Comparison of ENCODE assay signal across 9 mouse cellular contexts in genomic region chr11:72342549-72343237, GRCm38 (mm10). TPM values are rescaled to one million over a fixed set of nuclear protein-coding genes. Genes with fewer than 3 reads are reported as not detected.
A peak's percentile ranks its signal among the peaks of the same experiment; 100 is the strongest.
DNase-seq lines count a peak whose midpoint lies in the region; ATAC-seq and TF ChIP-seq lines count a peak whose summit lies in the region.
"Had no signal": no experiment of that assay in that cellular context is flagged by ENCODE, and none has a peak within 500 bp of the region (broad histone marks: within the 10 kb centered on the region; RNA-seq: fewer than 3 reads in every experiment).

No protein-coding gene starts in this region.

- peak; percentile 62 for DNase-seq in G1E (ENCODE audit: low spot score)
- DNase-seq in cerebellum, adult 11 months: peak; percentile 52
- peak; percentile 72 to 79 for DNase-seq in heart, postnatal 10 days
- peak; percentile 71 to 77 for DNase-seq in kidney, postnatal 36 days
- DNase-seq in thymus, postnatal 14 days: peak; percentile 27

- no peaks in the 10 kb centered on the region for H3K9me3 ChIP-seq in G1E (replicated peaks)
- no peaks in the 10 kb centered on the region for H3K9me3 ChIP-seq in forebrain, embryonic 12.5 days
- no peaks in the 10 kb centered on the region for H3K9me3 ChIP-seq in liver, embryonic 16.5 days (replicated peaks; ENCODE audit: control insufficient read depth, low read length)
- H3K9me3 ChIP-seq in neural tube, embryonic 12.5 days: no peaks in the 10 kb centered on the region

- peak; percentile 59 for TF ChIP-seq CTCF in G1E (IDR thresholded peaks at IDR 0.05; ENCODE audit: low read depth, low read length)

- ATAC-seq in G1E (ENCODE audit: extremely low read depth, insufficient number of reproducible peaks, low FRiP score, poor library complexity, severe bottlenecking): peak; percentile 54; the same call in 1 of the 2 replicates
- peak; percentile 85 for ATAC-seq in forebrain, embryonic 12.5 days (ENCODE audit: low FRiP score)
- 0 out of 2 replicates have a peak, but pooled peaks have one; percentile 16 for ATAC-seq in liver, embryonic 16.5 days (ENCODE audit: low read depth)
- peak; percentile 72; the same call in 1 of the 2 replicates for ATAC-seq in neural tube, embryonic 12.5 days (ENCODE audit: low FRiP score, low read depth)

- 0 out of 2 replicates have a peak overlapping the region, but pooled peaks have one; percentile 22 for H3K4me2 ChIP-seq in forebrain, embryonic 12.5 days
- H3K4me2 ChIP-seq in liver, embryonic 16.5 days (ENCODE audit: low read depth, low read length): no peak overlapping the region
- no peak overlapping the region; the same call in 1 of the 2 replicates for H3K4me2 ChIP-seq in neural tube, embryonic 12.5 days (replicated peaks)

- WGBS in forebrain, embryonic 12.5 days: 8% methylated on average over 7 of the region's 7 CpGs
- 6% methylated on average over 7 of the region's 7 CpGs for WGBS in liver, embryonic 16.5 days (ENCODE audit: insufficient replicate concordance)
- 10% methylated on average over 7 of the region's 7 CpGs for WGBS in neural tube, embryonic 12.5 days

- H3K27ac ChIP-seq in forebrain, embryonic 12.5 days: no peak overlapping the region
- H3K27ac ChIP-seq in liver, embryonic 16.5 days (ENCODE audit: low read length): no peak overlapping the region
- H3K27ac ChIP-seq in neural tube, embryonic 12.5 days: no peak overlapping the region

- H3K9ac ChIP-seq in forebrain, embryonic 12.5 days: no peak overlapping the region
- H3K9ac ChIP-seq in liver, embryonic 16.5 days (ENCODE audit: low read depth, low read length): no peak overlapping the region
- no peak overlapping the region for H3K9ac ChIP-seq in neural tube, embryonic 12.5 days

- no peaks in the 10 kb centered on the region for H3K4me1 ChIP-seq in G1E (ENCODE audit: insufficient read depth, low read depth, low read length)
- H3K4me1 ChIP-seq in forebrain, embryonic 12.5 days: peaks cover 11% of the 10 kb centered on the region
- no peaks in the 10 kb centered on the region for H3K4me1 ChIP-seq in liver, embryonic 16.5 days (ENCODE audit: control insufficient read depth, low read depth, low read length)
- H3K4me1 ChIP-seq in neural tube, embryonic 12.5 days: peaks cover 5% of the 10 kb centered on the region; the same call in 1 of the 2 replicates

- no peaks in the 10 kb centered on the region for H3K36me3 ChIP-seq in G1E (replicated peaks)
- H3K36me3 ChIP-seq in forebrain, embryonic 12.5 days (replicated peaks): no peaks in the 10 kb centered on the region
- H3K36me3 ChIP-seq in liver, embryonic 16.5 days (ENCODE audit: control insufficient read depth, insufficient read depth): no peaks in the 10 kb centered on the region
- no peaks in the 10 kb centered on the region for H3K36me3 ChIP-seq in neural tube, embryonic 12.5 days

- intact Hi-C loops in heart, postnatal 10 days (cut with DNase I): loop anchor here (1.0 to 5.0 kb wide), 3 partner anchors 86 to 222 kb away; no protein-coding TSS in a partner anchor

- no peak overlapping the region for H3K4me3 ChIP-seq in G1E (ENCODE audit: low read depth, low read length)
- no peak overlapping the region for H3K4me3 ChIP-seq in forebrain, embryonic 12.5 days (replicated peaks)
- H3K4me3 ChIP-seq in liver, embryonic 16.5 days (ENCODE audit: low read depth, low read length): no peak overlapping the region
- H3K4me3 ChIP-seq in neural tube, embryonic 12.5 days: no peak overlapping the region

- H3K27me3 ChIP-seq in G1E (ENCODE audit: insufficient read depth, low read length): peaks cover 25% of the 10 kb centered on the region
- no peaks in the 10 kb centered on the region for H3K27me3 ChIP-seq in forebrain, embryonic 12.5 days
- no peaks in the 10 kb centered on the region for H3K27me3 ChIP-seq in liver, embryonic 16.5 days (ENCODE audit: control insufficient read depth, insufficient read depth, low read depth, low read length)
- H3K27me3 ChIP-seq in neural tube, embryonic 12.5 days (replicated peaks): no peaks in the 10 kb centered on the region

RNA-seq across cellular contexts. Expression of gene Tekt1, which starts 19.5 kb away (rescaled TPM):
- total RNA-seq in G1E (2014; fragmentation: Nextera tagmentation) (not detected in 2 replicates), G1E (2017) (not detected in 2 replicates)
- not detected in 2 replicates for polyA plus RNA-seq in G1E (2012)
- polyA plus RNA-seq in forebrain, embryonic 12.5 days (2016; fragmentation: Nextera tagmentation; extraction: Ambion mirVana): 6.3 and 6.7 TPM in 2 replicates
- under 1 TPM in 1 of 2 experiments, not detected in 1; 0.19 TPM for total RNA-seq in heart, postnatal 10 days (2021)
- polyA plus RNA-seq in liver, embryonic 16.5 days (2015; fragmentation: Nextera tagmentation; extraction: Ambion mirVana): not detected in 2 replicates
- polyA plus RNA-seq in neural tube, embryonic 12.5 days (2016; fragmentation: Nextera tagmentation; extraction: Ambion mirVana): 4.5 and 5.3 TPM in 2 replicates

RNA-seq across cellular contexts. Expression of gene Fbxo39, which starts 28.4 kb away (rescaled TPM):
- not detected in 2 replicates for total RNA-seq in G1E (2014; fragmentation: Nextera tagmentation)
- total RNA-seq in G1E (2017): 0.05 TPM in 1 of 2 replicates, not detected in the other
- polyA plus RNA-seq in G1E (2012): not detected in 2 replicates
- not detected in 2 replicates for polyA plus RNA-seq in forebrain, embryonic 12.5 days (2016; fragmentation: Nextera tagmentation; extraction: Ambion mirVana)
- total RNA-seq in heart, postnatal 10 days (2021): not detected
- polyA plus RNA-seq in liver, embryonic 16.5 days (2015; fragmentation: Nextera tagmentation; extraction: Ambion mirVana): not detected in 2 replicates
- polyA plus RNA-seq in neural tube, embryonic 12.5 days (2016; fragmentation: Nextera tagmentation; extraction: Ambion mirVana): not detected in 2 replicates
- total RNA-seq: left cerebral cortex, adult 8-10 months had no signal

RNA-seq across cellular contexts. Expression of gene Xaf1, which starts 41.3 kb away (rescaled TPM):
- total RNA-seq in G1E (2014; fragmentation: Nextera tagmentation) (0.30 TPM in 1 of 2 replicates, not detected in the other), G1E (2017) (1.4 and 2.0 TPM in 2 replicates)
- 0.02 TPM in 1 of 2 replicates, not detected in the other for polyA plus RNA-seq in G1E (2012)
- 1.6 TPM in 2 replicates for polyA plus RNA-seq in forebrain, embryonic 12.5 days (2016; fragmentation: Nextera tagmentation; extraction: Ambion mirVana)
- 10 to 100 TPM in 1 of 2 experiments, 1 to 10 TPM in 1; 9.1 to 11.6 TPM for total RNA-seq in heart, postnatal 10 days (2021)
- 2.7 and 3.4 TPM in 2 replicates for polyA plus RNA-seq in liver, embryonic 16.5 days (2015; fragmentation: Nextera tagmentation; extraction: Ambion mirVana)
- polyA plus RNA-seq in neural tube, embryonic 12.5 days (2016; fragmentation: Nextera tagmentation; extraction: Ambion mirVana): 1.9 and 2.0 TPM in 2 replicates

Comparison
In these comparisons a context has a peak if more than half of its experiments do, and no peak if none do; other contexts are left out.
1. ATAC-seq: peak in every context shown above with its lines; median percentile 85 in forebrain, embryonic 12.5 days; 72 in neural tube, embryonic 12.5 days; 54 in G1E; 16 in liver, embryonic 16.5 days.